Comparison of ENCODE assay signal across 8 mouse cellular contexts in genomic region chr7:80832996-80833650, GRCm38 (mm10). TPM values are rescaled to one million over a fixed set of nuclear protein-coding genes. Genes with fewer than 3 reads are reported as not detected.
DNase-seq lines count a peak whose midpoint lies in the region; ATAC-seq and TF ChIP-seq lines count a peak whose summit lies in the region.
"Not testable (repeated sequence)": the region's sequence is repeated elsewhere in the genome, so short reads cannot be mapped to it uniquely, and the experiment has no call there.

No protein-coding gene starts in this region.

- WGBS in forebrain, embryonic 16.5 days, result 13% methylated on average over 13 of the region's 14 CpGs
- WGBS in kidney, postnatal 0 days, result 17% methylated on average over 13 of the region's 14 CpGs
- WGBS in lung, adult 2 months, result 17% methylated on average over 14 of the region's 14 CpGs
- WGBS in stomach, embryonic 15.5 days, result 12% methylated on average over 14 of the region's 14 CpGs

- H3K9me3 ChIP-seq in forebrain, embryonic 16.5 days (ENCODE audit: control insufficient read depth, low read length); kidney, postnatal 0 days (replicated peaks; ENCODE audit: low read length); stomach, embryonic 15.5 days: not testable (repeated sequence)

- not testable (repeated sequence) for H3K27me3 ChIP-seq in forebrain, embryonic 16.5 days (replicated peaks; ENCODE audit: control insufficient read depth, insufficient read depth, low read length); kidney, postnatal 0 days (ENCODE audit: insufficient read depth, low read length); myocyte (ENCODE audit: control insufficient read depth, insufficient read depth, insufficient read length); stomach, embryonic 15.5 days (replicated peaks)

- H3K27ac ChIP-seq in forebrain, embryonic 16.5 days (ENCODE audit: low read length); kidney, postnatal 0 days; stomach, embryonic 15.5 days: not testable (repeated sequence)

- not testable (repeated sequence) for H3K36me3 ChIP-seq in forebrain, embryonic 16.5 days (ENCODE audit: control insufficient read depth, insufficient read depth); kidney, postnatal 0 days (ENCODE audit: insufficient read depth, low read length); myocyte (ENCODE audit: control insufficient read depth, insufficient read depth); stomach, embryonic 15.5 days

- not testable (repeated sequence) for H3K79me2 ChIP-seq in myocyte (ENCODE audit: control insufficient read depth, insufficient read depth)

- H3K9ac ChIP-seq in forebrain, embryonic 16.5 days (replicated peaks; ENCODE audit: low read depth, low read length); kidney, postnatal 0 days (ENCODE audit: low read depth, low read length); stomach, embryonic 15.5 days: not testable (repeated sequence)

- H3K4me2 ChIP-seq in forebrain, embryonic 16.5 days (ENCODE audit: low read length), result peak overlapping the region; percentile 28; the same call in 1 of the 2 replicates
- peak overlapping the region; percentile 7; the same call in 1 of the 2 replicates for H3K4me2 ChIP-seq in kidney, postnatal 0 days (ENCODE audit: low read length)
- H3K4me2 ChIP-seq in myocyte (ENCODE audit: low read depth), result not testable (repeated sequence)
- H3K4me2 ChIP-seq in stomach, embryonic 15.5 days, result peak overlapping the region; percentile 17; the same call in 1 of the 2 replicates

- 0 out of 2 replicates have a peak, but pooled peaks have one; percentile 1 for TF ChIP-seq CTCF in kidney, postnatal 0 days (IDR thresholded peaks at IDR 0.05; ENCODE audit: low read depth)
- not testable (repeated sequence) for TF ChIP-seq CTCF in lung, adult 2 months (IDR thresholded peaks at IDR 0.05; ENCODE audit: insufficient read depth, low read length)

- 0 out of 2 replicates have a peak overlapping the region, but pooled peaks have one; percentile 13 for H3K4me3 ChIP-seq in forebrain, embryonic 16.5 days (replicated peaks; ENCODE audit: low read length)
- not testable (repeated sequence) for H3K4me3 ChIP-seq in kidney, postnatal 0 days (replicated peaks; ENCODE audit: low read depth, low read length); lung, adult 2 months (replicated peaks; ENCODE audit: extremely low read depth, low read depth, low read length); myocyte; stomach, embryonic 15.5 days (replicated peaks)

- not testable (repeated sequence) for TF ChIP-seq POLR2A in lung, adult 2 months (IDR thresholded peaks at IDR 0.05; ENCODE audit: borderline replicate concordance, extremely low read depth, low read depth, low read length); myocyte (IDR thresholded peaks at IDR 0.05; ENCODE audit: insufficient read length, low read depth)

- H3ac ChIP-seq in myocyte (ENCODE audit: control insufficient read depth, insufficient read length), result not testable (repeated sequence)

- peak; percentile 87 for ATAC-seq in forebrain, embryonic 16.5 days
- ATAC-seq in kidney, postnatal 0 days (replicated peaks; ENCODE audit: low FRiP score, low read depth), result peak; percentile 86
- peak; percentile 74; the same call in 1 of the 2 replicates for ATAC-seq in stomach, embryonic 15.5 days (ENCODE audit: insufficient read depth, low FRiP score, low read depth)

- not testable (repeated sequence) for H3K4me1 ChIP-seq in forebrain, embryonic 16.5 days (replicated peaks; ENCODE audit: control insufficient read depth, insufficient read depth, low read length); kidney, postnatal 0 days (replicated peaks; ENCODE audit: insufficient read depth, low read length); lung, adult 2 months (ENCODE audit: control insufficient read depth, insufficient read depth, low read length); stomach, embryonic 15.5 days

- peak; percentile 83 for DNase-seq in CD4-positive, CD25-positive, alpha-beta regulatory T cell, adult 2 months (ENCODE audit: low read depth, low spot score)
- peak; percentile 65 for DNase-seq in brain, adult 2 months (ENCODE audit: low read depth, low spot score)
- DNase-seq in heart, postnatal 4 days, result peak; percentile 71
- peak; percentile 83 for DNase-seq in kidney, postnatal 0 days (ENCODE audit: low spot score)
- peak; percentile 46 for DNase-seq in lung, adult 2 months

TF ChIP-seq in myocyte, 11 proteins besides CTCF, POLR2A, EP300 and RAD21:
- TF ChIP-seq MYOD1 (IDR thresholded peaks at IDR 0.05; ENCODE audit: control insufficient read depth in 1 of 3, insufficient read length in 2 of 3, low read depth in 2 of 3), result peak in 2 of 3 experiments; percentile 61 to 76
- TF ChIP-seq MYOG (IDR thresholded peaks at IDR 0.05; ENCODE audit: control insufficient read depth in 1 of 3, insufficient read depth in 1 of 3, insufficient read length in 2 of 3, low read depth in 2 of 3), result peak in 2 of 3 experiments; percentile 24 to 69

RNA-seq across cellular contexts. Expression of gene Iqgap1, which starts 7.3 kb away (rescaled TPM):
- 24.5 and 25.9 TPM in 2 replicates for polyA plus RNA-seq in forebrain, embryonic 16.5 days (2015; fragmentation: Nextera tagmentation; extraction: Ambion mirVana)
- total RNA-seq in heart, postnatal 4 days (2021), result 10 to 100 TPM; 77.6 to 84.1 TPM
- 77.0 and 83.7 TPM in 2 replicates for polyA plus RNA-seq in kidney, postnatal 0 days (2015; fragmentation: Nextera tagmentation; extraction: Ambion mirVana)
- polyA plus RNA-seq in lung, adult 2 months (2012; rRNA removed), result 118 and 135 TPM in 2 replicates
- 61.7 TPM for polyA plus RNA-seq in myocyte (2012; fragmentation: generic; extraction: Trizol)
- 84.2 TPM in 2 replicates for polyA plus RNA-seq in stomach, embryonic 15.5 days (2015; fragmentation: Nextera tagmentation; extraction: Ambion mirVana)

RNA-seq across cellular contexts. Expression of gene Zscan2, which starts 27.6 kb away (rescaled TPM):
- 5.7 and 5.9 TPM in 2 replicates for polyA plus RNA-seq in forebrain, embryonic 16.5 days (2015; fragmentation: Nextera tagmentation; extraction: Ambion mirVana)
- total RNA-seq in heart, postnatal 4 days (2021), result 1 to 10 TPM; 8.4 to 9.0 TPM
- polyA plus RNA-seq in kidney, postnatal 0 days (2015; fragmentation: Nextera tagmentation; extraction: Ambion mirVana), result 2.7 TPM in 2 replicates
- 5.5 and 6.2 TPM in 2 replicates for polyA plus RNA-seq in lung, adult 2 months (2012; rRNA removed)
- 6.3 TPM for polyA plus RNA-seq in myocyte (2012; fragmentation: generic; extraction: Trizol)
- 1.6 and 2.1 TPM in 2 replicates for polyA plus RNA-seq in stomach, embryonic 15.5 days (2015; fragmentation: Nextera tagmentation; extraction: Ambion mirVana)
